Mouse (Mus musculus) testis, adult 2 months (tissue): ENCODE measurements around the gene Cyp2c23. TPM values are rescaled to one million over a fixed set of nuclear protein-coding genes. Genes with fewer than 3 reads are reported as not detected.

Experiments used
- H3K27ac ChIP-seq: fragments of 200-500 bp; 2 replicates; pipeline ENCODE4 v1.5.1; 2012; ENCODE audit warnings: low read depth, low read length; ENCODE audit not compliant: control insufficient read depth, insufficient read depth
- H3K27me3 ChIP-seq: fragments of 200-500 bp; 2 replicates; pipeline ENCODE4 v1.6.1; 2012; ENCODE audit warnings: mild to moderate bottlenecking, low read length, moderate library complexity; ENCODE audit not compliant: control insufficient read depth, insufficient read depth
- H3K36me3 ChIP-seq: fragments of 200-500 bp; 2 replicates; pipeline ENCODE4 v1.6.1; 2012; ENCODE audit warnings: mild to moderate bottlenecking, low read length; ENCODE audit not compliant: control insufficient read depth, insufficient read depth
- H3K4me1 ChIP-seq: fragments of 200-500 bp; 2 replicates; pipeline ENCODE4 v1.6.1; 2012; ENCODE audit warnings: low read length; ENCODE audit not compliant: control insufficient read depth, insufficient read depth
- H3K4me3 ChIP-seq: fragments of 200-500 bp; 2 replicates; pipeline ENCODE4 v1.5.1; 2012; ENCODE audit warnings: low read depth, mild to moderate bottlenecking, low read length, moderate library complexity, mixed read lengths; ENCODE audit not compliant: control insufficient read depth
- CTCF ChIP-seq: fragments of 200-500 bp; IDR thresholded peaks from 2 replicates; pipeline ENCODE4 v1.5.1; 2012; ENCODE audit warnings: low read depth, mild to moderate bottlenecking, inconsistent platforms, low read length, moderate library complexity; ENCODE audit not compliant: control insufficient read depth, insufficient read depth, insufficient replicate concordance
- POLR2A ChIP-seq: fragments of 200-500 bp; IDR thresholded peaks from 2 replicates; pipeline ENCODE4 v1.6.1; 2012; ENCODE audit warnings: low read depth, mild to moderate bottlenecking, inconsistent platforms, low read length, moderate library complexity; ENCODE audit not compliant: control insufficient read depth
- polyA plus RNA-seq: library from polyadenylated mRNA; depleted of rRNA; stranded (reverse); fragments of >200 nt; gene quantifications from 2 replicates; pipeline ENCODE4 v1.2.3, GENCODE M21; 2012

Cyp2c23 gene
- polyA plus RNA-seq, 1 experiment = 0.85 TPM

DNA sequence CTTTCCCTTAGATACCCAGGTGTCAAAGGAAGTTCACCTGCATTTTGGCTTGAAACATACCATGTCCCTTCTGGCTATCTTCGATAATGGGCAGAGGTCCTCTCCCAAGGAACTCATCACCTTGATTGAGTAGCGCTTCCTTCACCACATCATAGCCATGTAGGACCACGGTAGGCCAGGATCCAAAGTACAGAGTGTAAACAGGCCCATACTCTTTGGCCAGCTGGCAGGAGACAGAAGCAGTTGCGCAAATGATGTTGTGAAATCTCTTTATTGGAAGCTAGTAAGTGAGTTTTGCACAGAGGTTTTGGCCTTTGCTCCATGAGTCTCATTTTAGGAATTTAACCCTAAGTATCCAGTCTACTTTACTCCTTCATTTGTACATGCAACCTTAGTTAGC, 7.5 kb downstream of the Cyp2c23 start:
- Histone ChIP-seq H3K4me3 (no peak overlapping the region), H3K4me1 (no peaks in the 10 kb centered on the region), H3K36me3 (no peaks in the 10 kb centered on the region), H3K27ac (no peak overlapping the region), H3K27me3 (no peaks in the 10 kb centered on the region)
- TF ChIP-seq CTCF (no peak), POLR2A (no peak)

DNA sequence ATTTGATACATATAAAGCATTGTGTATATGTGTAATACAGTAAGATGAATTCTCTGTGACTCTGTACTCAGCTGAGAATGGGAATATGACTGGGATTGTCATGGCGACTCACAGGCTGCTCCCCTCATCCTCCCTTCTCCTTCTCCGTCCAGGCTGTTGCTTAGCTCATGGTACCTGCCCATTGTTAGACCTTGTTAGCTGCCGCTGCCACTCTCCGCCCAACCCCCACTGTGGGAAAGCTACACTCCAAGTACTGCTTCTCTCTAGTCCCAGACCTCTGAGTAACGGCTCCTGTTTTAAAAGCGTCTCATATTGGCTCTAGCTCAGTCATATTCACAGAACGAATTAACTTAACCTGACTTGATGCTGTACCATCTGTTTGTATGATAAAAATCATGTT, 9.3 kb downstream of the Cyp2c23 start:
- no peak for TF ChIP-seq CTCF
- TF ChIP-seq POLR2A = no peak
- Histone ChIP-seq H3K4me3 (no peak overlapping the region), H3K36me3 (no peaks in the 10 kb centered on the region), H3K27me3 (no peaks in the 10 kb centered on the region), H3K27ac (no peak overlapping the region), H3K4me1 (no peaks in the 10 kb centered on the region)

DNA sequence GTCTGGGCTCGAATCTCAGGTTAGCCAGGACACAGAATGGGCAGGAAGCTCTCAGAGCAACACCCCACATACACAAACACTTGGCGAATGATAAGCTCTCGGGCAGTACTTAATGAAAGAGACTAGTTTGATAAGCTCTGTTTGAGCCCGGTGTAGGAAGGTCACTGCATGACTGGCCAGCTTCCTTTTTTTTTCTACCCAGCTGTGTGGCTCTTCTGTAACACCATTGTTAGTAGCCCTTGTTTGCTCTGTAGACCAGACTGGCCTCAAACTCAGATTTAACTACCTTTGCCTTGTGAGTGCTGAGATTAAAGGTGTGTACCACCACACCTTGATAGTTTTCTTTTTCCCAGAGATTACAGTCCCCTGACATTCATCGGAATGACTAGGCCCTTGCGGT, 15.1 kb downstream of the Cyp2c23 start:
- H3K36me3 ChIP-seq = no peaks in the 10 kb centered on the region
- no peak overlapping the region for H3K4me3 ChIP-seq
- H3K4me1 ChIP-seq = no peaks in the 10 kb centered on the region
- H3K27me3 ChIP-seq = no peaks in the 10 kb centered on the region
- no peak overlapping the region for H3K27ac ChIP-seq
- TF ChIP-seq POLR2A (no peak), CTCF (no peak)

DNA sequence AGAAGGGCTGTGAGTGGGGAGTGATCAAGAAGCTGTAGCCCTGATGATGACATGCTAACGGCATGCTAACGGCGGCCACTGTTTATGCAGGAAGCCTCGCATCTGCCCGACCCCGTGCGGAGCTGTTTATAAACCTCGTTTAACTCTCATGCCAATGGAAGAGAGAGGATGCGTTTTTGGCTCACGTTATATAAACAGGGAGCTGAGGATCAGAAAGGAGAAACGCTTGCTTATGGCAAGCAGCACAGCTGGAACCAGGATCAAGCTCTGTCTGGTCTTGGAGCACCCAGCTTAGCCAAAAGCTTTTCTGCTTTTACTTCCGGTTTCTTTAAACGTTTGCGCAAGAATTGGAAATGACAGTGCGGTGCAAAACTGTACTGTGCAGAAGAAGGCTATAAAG, 20.2 kb downstream of the Cyp2c23 start:
- H3K27ac ChIP-seq = no peak overlapping the region
- no peak overlapping the region for H3K4me3 ChIP-seq
- H3K4me1 ChIP-seq = peaks cover 5% of the 10 kb centered on the region; the same call in 1 of the 2 replicates
- no peaks in the 10 kb centered on the region for H3K36me3 ChIP-seq
- TF ChIP-seq CTCF (no peak), POLR2A (no peak)
- no peaks in the 10 kb centered on the region for H3K27me3 ChIP-seq

DNA sequence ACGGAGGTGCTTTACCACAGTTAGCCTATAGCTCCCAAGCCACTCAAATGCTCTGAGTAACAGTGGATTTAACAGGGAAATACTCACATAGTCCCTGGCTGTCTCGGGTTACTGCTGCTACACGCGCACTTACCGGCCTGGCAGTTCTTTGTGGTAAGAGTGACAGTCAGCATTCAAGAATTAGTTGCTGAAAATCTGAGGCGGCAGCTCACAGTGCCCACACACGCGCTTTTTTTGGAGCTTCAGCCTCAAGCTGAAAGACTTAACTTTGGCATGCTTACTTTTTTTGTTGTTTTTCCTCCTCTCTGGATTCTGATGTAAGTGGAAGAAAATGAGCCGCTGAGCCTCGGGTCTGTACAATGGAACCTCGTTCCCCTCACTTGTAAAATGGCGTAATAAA, 21.8 kb downstream of the Cyp2c23 start:
- H3K4me1 ChIP-seq = peaks cover 5% of the 10 kb centered on the region; the same call in 1 of the 2 replicates
- peak overlapping the region; percentile 34 for H3K4me3 ChIP-seq
- H3K27me3 ChIP-seq = no peaks in the 10 kb centered on the region
- no peaks in the 10 kb centered on the region for H3K36me3 ChIP-seq
- no peak for TF ChIP-seq POLR2A
- no peak for TF ChIP-seq CTCF
- H3K27ac ChIP-seq = no peak overlapping the region

DNA sequence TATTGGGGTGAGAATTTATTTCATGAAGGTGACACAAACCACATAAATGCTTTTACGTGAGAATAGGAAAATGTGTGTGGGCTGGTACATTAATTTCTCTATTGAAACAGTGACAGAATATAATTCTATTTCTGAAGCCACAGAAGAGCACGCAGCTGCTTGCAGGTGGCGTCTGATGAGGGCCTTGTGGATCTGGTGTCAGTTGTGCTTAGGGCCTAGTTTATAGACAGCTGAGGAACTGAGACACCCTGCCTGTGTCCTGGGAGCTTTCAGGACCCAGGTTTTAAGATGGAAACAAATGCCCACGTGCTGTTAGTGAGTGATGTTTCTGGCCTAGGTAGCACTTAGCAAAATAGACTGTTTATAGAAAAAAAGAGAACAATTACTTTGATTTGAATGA, 24.0 kb downstream of the Cyp2c23 start:
- no peak for TF ChIP-seq POLR2A
- TF ChIP-seq CTCF = no peak

DNA sequence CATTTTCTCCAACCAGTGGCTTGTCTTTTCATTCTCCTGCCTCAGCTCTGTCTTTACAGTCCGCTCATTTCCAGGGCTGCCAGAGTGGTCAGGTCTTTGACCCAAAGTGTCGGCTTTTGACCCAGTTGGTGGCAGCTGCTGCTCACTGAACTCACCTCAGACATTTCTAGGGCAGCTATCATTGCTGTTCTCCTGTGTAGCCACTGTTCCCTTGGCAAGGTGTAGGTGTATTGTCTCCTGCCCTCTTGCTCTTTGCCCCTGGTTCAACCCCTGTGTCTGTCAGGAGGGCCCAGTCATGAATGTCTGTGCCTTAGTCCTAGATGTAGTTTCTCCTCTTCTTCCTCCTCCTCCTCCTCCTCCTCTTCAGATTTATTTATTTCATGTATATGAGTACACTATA, 24.7 kb downstream of the Cyp2c23 start:
- Histone ChIP-seq H3K4me1 (peaks cover 5% of the 10 kb centered on the region; the same call in 1 of the 2 replicates), H3K27ac (no peak overlapping the region), H3K36me3 (no peaks in the 10 kb centered on the region), H3K4me3 (no peak overlapping the region), H3K27me3 (no peaks in the 10 kb centered on the region)
- TF ChIP-seq CTCF (no peak), POLR2A (no peak)

More for the DNA sequence above, 24.0 kb downstream of the Cyp2c23 start:
- peaks cover 5% of the 10 kb centered on the region; the same call in 1 of the 2 replicates for H3K4me1 ChIP-seq
- H3K27ac ChIP-seq = no peak overlapping the region
- H3K36me3 ChIP-seq = no peaks in the 10 kb centered on the region
- H3K27me3 ChIP-seq = no peaks in the 10 kb centered on the region
- no peak overlapping the region for H3K4me3 ChIP-seq

DNA sequence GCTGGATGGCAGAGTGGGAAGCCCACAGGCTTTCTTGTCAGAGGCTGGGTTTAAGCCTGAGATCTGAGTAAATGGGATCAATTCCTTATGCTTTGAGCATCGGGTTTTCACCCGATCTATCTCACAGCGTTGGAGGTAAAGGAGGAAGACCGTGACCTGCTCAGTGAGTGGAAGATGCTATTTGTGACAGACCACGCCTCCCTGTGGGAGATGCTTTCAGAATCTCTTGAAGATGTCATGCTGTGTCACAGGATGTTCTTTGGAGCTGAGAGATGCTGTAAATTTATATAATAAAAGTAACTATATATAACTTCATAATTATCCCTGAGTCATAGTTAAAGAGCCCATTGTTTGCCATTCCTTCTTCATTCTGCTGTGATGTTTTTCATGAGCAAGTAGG, 28.3 kb downstream of the Cyp2c23 start:
- Histone ChIP-seq H3K27me3 (no peaks in the 10 kb centered on the region), H3K36me3 (no peaks in the 10 kb centered on the region), H3K27ac (no peak overlapping the region), H3K4me1 (no peaks in the 10 kb centered on the region), H3K4me3 (no peak overlapping the region)
- TF ChIP-seq CTCF (no peak), POLR2A (no peak)
